Mouse (Mus musculus) olfactory bulb, adult 2 months (tissue): ENCODE results near the gene Mt3.

Experiments
- CTCF ChIP-seq: fragments of 200-500 bp; IDR thresholded peaks from 2 replicates; pipeline ENCODE4 v1.5.1; 2012; ENCODE audit warnings: low read depth, mild to moderate bottlenecking, low read length, moderate library complexity; ENCODE audit not compliant: insufficient read depth
- POLR2A ChIP-seq: fragments of 200-500 bp; IDR thresholded peaks from 2 replicates; pipeline ENCODE4 v1.6.1; 2012; ENCODE audit warnings: mild to moderate bottlenecking, low read depth, low read length, moderate library complexity; ENCODE audit not compliant: insufficient read depth

GRCm38 (mm10) chr8:94173848-94174403 lies 21.5 kb downstream of the Mt3 start:
- TF ChIP-seq POLR2A (no peak), CTCF (no peak)
